Mouse (Mus musculus): ENCODE data around the gene Tcf7l2.

DNA sequence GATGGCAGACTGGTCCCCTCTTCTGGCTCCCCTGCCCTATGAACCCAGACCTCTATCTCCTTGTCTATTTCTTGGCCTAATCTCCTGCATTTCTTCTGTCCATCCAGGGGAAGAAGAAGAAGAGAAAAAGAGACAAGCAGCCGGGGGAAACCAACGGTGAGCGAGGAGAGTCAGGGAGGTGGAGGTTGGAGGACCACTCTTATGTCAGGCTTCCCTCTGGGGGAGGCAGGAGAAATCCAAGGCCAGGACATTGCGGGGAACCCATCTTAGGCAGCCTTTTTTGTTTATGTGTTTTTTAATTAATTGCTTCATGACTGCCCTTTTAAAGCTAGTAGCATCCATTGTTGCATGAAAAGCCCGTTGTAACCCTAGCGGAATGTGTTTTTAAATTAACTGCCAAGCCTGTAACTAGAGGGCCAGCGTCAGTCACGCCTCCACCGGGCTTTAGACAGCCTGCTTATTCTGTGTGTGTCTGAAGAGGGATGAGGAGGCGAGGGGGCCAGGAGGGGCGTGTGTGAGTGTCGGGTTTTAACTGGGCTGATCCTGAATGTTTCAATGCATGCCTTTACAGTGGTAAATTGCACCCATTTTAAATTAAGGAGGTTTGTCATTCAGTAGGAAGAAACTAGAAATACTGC, 182.3 kb downstream of the Tcf7l2 start:
- TF ChIP-seq CTCF (conservative IDR thresholded peaks at IDR 0.05; ENCODE audit: insufficient read depth, insufficient read length, low read depth, low read length): no peak
- TF ChIP-seq POLR2A (IDR thresholded peaks at IDR 0.05; ENCODE audit: low read depth, low read length): no peak

All from kidney, adult 2 months (tissue).